Mouse (Mus musculus) cortical plate, adult 2 months (tissue): ENCODE data around the gene Sema6b. TPM values are rescaled to one million over a fixed set of nuclear protein-coding genes. Genes with fewer than 3 reads are reported as not detected.

Experiments
- H3K27ac ChIP-seq: fragments of 200-500 bp; 2 replicates; pipeline ENCODE4 v1.5.1; 2012; ENCODE audit warnings: low read length, control low read depth, inconsistent platforms; ENCODE audit not compliant: insufficient read depth
- H3K4me1 ChIP-seq: fragments of 200-500 bp; 2 replicates; pipeline ENCODE4 v1.6.1; 2011; ENCODE audit warnings: low read length; ENCODE audit not compliant: control insufficient read depth, insufficient read depth
- H3K4me3 ChIP-seq: fragments of 200-500 bp; 2 replicates; pipeline ENCODE4 v1.5.1; 2011; ENCODE audit warnings: mild to moderate bottlenecking, low read length, control low read depth; ENCODE audit not compliant: insufficient read depth
- CTCF ChIP-seq: fragments of 200-500 bp; IDR thresholded peaks from 2 replicates; pipeline ENCODE4 v1.5.1; 2011; ENCODE audit warnings: mild to moderate bottlenecking, control low read depth, low read length; ENCODE audit not compliant: insufficient read depth; ENCODE audit errors: extremely low read depth
- POLR2A ChIP-seq: fragments of 200-500 bp; IDR thresholded peaks from 2 replicates; pipeline ENCODE4 v1.6.1; 2011; ENCODE audit warnings: mild to moderate bottlenecking, low read length, control low read depth; ENCODE audit not compliant: insufficient read depth; ENCODE audit errors: extremely low read depth
- polyA plus RNA-seq: library from polyadenylated mRNA; depleted of rRNA; stranded (reverse); fragments of >200 nt; gene quantifications from 2 replicates; pipeline ENCODE4 v1.2.3, GENCODE M21; 2012

Sema6b gene
- polyA plus RNA-seq, 1 experiment, result 87.3 TPM

DNA sequence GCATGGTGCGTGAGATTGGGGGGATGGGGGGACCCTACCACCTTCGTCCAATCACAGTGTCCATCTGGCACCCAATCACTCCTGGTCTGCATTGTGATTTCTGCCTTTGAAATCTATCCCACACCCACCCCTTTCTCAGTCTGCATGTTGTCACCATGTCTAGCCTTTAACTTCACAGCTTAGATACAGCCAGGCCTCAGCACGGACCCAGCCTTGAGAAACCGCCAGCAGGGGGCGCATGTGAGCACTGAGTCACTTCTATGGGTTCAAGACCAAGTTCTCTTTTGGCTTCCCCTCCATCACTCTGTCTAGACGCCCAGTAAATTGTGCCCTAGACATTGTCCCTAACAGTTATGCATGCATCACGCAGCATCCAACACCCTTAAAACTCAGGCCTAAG is 8.3 kb downstream of the Sema6b start:
- Histone ChIP-seq H3K4me3 (no peak overlapping the region), H3K27ac (no peak overlapping the region), H3K4me1 (peaks cover 6% of the 10 kb centered on the region; the same call in 1 of the 2 replicates)
- no peak for TF ChIP-seq POLR2A
- peak; percentile 74 for TF ChIP-seq CTCF

DNA sequence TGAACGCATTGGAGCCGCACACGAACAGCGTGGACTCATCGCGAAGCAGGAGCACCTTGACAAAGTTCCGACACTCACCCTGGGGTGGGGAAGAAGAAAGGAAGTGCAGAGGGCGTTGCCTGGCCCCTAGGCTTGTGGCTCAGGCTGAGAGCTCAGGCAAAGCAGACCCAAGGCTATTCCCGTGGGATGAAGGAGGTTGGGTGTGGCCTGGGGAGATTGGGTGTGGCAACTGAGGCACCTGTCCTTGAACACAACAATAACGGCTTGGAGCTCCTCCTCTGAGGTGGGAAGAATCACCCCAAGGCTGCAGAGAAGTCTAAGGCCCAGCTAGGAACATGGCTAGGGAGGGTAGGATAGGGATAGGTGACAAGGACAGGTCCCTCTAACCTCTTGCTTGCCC is 9.0 kb downstream of the Sema6b start:
- Histone ChIP-seq H3K4me1 (peaks cover 6% of the 10 kb centered on the region; the same call in 1 of the 2 replicates), H3K27ac (no peak overlapping the region), H3K4me3 (no peak overlapping the region)
- TF ChIP-seq POLR2A (no peak), CTCF (no peak)

DNA sequence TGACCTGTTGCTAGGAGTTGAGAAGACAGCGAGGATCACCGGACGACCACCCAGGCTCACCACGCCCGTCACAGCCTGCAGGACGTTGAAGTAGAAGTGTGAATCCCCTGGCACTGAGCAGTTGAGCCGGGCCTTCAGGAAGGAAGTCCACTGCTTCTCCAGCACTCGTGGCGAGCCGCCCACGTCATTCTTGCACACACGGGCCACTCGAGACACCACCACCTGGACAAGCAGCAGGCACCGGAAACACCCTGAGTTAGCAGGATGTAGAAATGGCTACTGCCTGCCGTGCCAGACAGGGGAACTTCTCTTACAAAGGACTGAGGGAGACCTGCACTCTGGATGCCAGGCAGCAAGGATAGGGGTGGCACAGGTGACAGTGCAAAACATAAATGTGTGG is 11.9 kb downstream of the Sema6b start:
- TF ChIP-seq CTCF, result no peak
- TF ChIP-seq POLR2A, result no peak
- H3K27ac ChIP-seq, result no peak overlapping the region
- no peaks in the 10 kb centered on the region for H3K4me1 ChIP-seq
- H3K4me3 ChIP-seq, result no peak overlapping the region

GRCm38 (mm10) chr17:56126175-56126574 is 14.0 kb downstream of the Sema6b start:
- no peaks in the 10 kb centered on the region for H3K4me1 ChIP-seq
- TF ChIP-seq CTCF (no peak), POLR2A (no peak)
- no peak overlapping the region for H3K27ac ChIP-seq
- H3K4me3 ChIP-seq, result no peak overlapping the region

DNA sequence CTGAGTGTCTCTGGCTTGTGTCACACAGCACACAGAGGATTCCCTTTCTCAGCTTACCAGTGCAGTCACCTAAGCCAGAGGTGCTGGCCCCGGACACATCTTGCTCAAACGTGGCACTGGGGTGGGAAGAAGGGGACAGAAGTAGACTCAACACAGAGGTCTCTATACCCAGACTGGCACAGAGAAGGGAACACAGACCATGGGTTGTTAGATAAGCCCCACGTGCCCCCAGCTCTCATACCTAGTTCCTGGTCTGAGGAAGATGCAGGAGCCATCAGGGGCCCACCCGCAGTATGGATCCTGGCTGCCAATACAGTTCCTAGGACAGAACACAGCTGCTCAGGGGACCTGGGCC is 14.9 kb downstream of the Sema6b start:
- TF ChIP-seq CTCF (no peak), POLR2A (no peak)
- Histone ChIP-seq H3K27ac (no peak overlapping the region), H3K4me1 (no peaks in the 10 kb centered on the region), H3K4me3 (no peak overlapping the region)

GRCm38 (mm10) chr17:56124377-56125275 is 15.5 kb downstream of the Sema6b start:
- H3K4me3 ChIP-seq, result no peak overlapping the region
- no peak overlapping the region for H3K27ac ChIP-seq
- no peaks in the 10 kb centered on the region for H3K4me1 ChIP-seq
- TF ChIP-seq CTCF, result peak; percentile 74
- TF ChIP-seq POLR2A, result no peak

GRCm38 (mm10) chr17:56123681-56124340 is 16.3 kb downstream of the Sema6b start:
- no peak overlapping the region for H3K4me3 ChIP-seq
- no peak for TF ChIP-seq CTCF
- no peak for TF ChIP-seq POLR2A
- H3K4me1 ChIP-seq, result no peaks in the 10 kb centered on the region
- H3K27ac ChIP-seq, result no peak overlapping the region

DNA sequence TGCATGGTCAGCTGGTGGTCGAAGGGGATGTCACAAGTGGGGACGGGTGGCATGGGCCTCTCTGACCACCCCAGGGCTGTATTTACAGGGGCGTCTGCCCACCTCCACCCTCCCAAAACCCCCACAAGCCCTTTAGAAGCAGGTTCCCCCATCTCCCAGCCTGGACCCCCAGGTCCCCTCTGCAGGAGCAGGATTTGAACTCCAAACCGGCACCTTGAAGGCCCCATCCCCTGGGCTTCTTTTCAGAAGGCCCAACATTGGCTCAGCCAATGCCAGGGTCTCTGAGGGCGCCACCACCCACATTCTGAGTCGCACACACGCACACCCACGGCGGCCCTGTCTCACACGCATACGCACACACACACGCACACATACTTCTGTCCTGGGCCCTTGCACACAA is 17.0 kb downstream of the Sema6b start:
- Histone ChIP-seq H3K4me1 (no peaks in the 10 kb centered on the region), H3K27ac (no peak overlapping the region), H3K4me3 (no peak overlapping the region)
- no peak for TF ChIP-seq CTCF
- no peak for TF ChIP-seq POLR2A

DNA sequence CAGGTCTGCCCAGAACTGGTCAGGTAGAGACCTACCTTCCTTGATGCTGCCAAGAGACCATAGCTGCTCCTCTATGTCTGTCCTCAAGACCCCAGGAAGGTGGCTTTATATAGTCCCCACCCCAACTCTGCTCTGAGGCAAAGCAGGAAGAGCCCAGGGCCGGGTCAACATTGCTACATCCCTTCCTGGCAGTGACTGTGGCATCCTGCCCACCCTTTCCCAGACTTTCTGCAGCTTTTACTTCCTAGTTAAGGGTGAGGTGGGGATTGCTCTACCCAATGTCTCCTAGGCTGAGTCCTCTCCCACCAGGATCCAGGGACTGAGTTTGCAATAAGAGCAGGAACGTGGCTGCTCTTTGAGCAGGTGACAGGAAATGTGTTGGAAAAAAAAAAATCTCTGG is 18.3 kb downstream of the Sema6b start, which contains the start of gene Lrg1:
TSS of gene Lrg1 (minus strand) at position 176 of the 400 bp plus-strand sequence.
- Histone ChIP-seq H3K27ac (no peak within 1 kb of the TSS), H3K4me3 (0 out of 2 replicates have a peak within 1 kb of the TSS, but pooled peaks have one; percentile 8), H3K4me1 (no peaks in the 10 kb centered on the region)
- TF ChIP-seq CTCF (no peak), POLR2A (no peak)
